Mouse (Mus musculus) heart, postnatal 10 days (tissue): Measurements from ENCODE around the gene Pde7b. TPM values are rescaled to one million over a fixed set of nuclear protein-coding genes. Genes with fewer than 3 reads are reported as not detected.
A peak's percentile ranks its signal among the peaks of the same experiment; 100 is the strongest.

Experiments
- DNase-seq, 2 experiments: peaks; one replicate each; pipeline ENCODE4 v3.0.0; 2021
- intact Hi-C: fragments of 180-260 bp; cut with DNase I; formaldehyde crosslinking; loops from one replicate; pipeline ENCODE4 v1.15.1; 2025
- total RNA-seq, 2 experiments: library from RNA; stranded (reverse); gene quantifications; 2 replicates each; pipeline ENCODE4 v1.2.3; 2021

The Pde7b gene
- total RNA-seq, 2 experiments from 2014 or later = 43.1 to 50.5 TPM

- intact Hi-C loops = loop anchor here (5.0 kb wide), 3 partner anchors 176 to 316 kb away; no protein-coding TSS in a partner anchor
- DNase-seq = peak; percentile 29 to 30
These were observed 1.4 kb downstream of the Pde7b start for GRCm38 (mm10) chr10:20723521-20723915.

- peak; percentile 42 to 49 for DNase-seq
- intact Hi-C loops = loop anchor here (5.0 kb wide), 3 partner anchors 176 to 316 kb away; no protein-coding TSS in a partner anchor
These were observed 2.0 kb downstream of the Pde7b start for GRCm38 (mm10) chr10:20722651-20723520.

- intact Hi-C loops = no loop called here
- no peak for DNase-seq
These were observed 5.7 kb downstream of the Pde7b start for GRCm38 (mm10) chr10:20719201-20719600.

GRCm38 (mm10) chr10:20700633-20701032 is 24.2 kb downstream of the Pde7b start:
- no peak for DNase-seq
- intact Hi-C loops = no loop called here

- DNase-seq = no peak
- intact Hi-C loops = no loop called here
These were observed 25.0 kb downstream of the Pde7b start for GRCm38 (mm10) chr10:20699874-20700273.

GRCm38 (mm10) chr10:20695637-20696036 is 29.2 kb downstream of the Pde7b start:
- intact Hi-C loops = no loop called here
- no peak for DNase-seq

- intact Hi-C loops = no loop called here
- DNase-seq = no peak
These were observed 34.9 kb downstream of the Pde7b start for GRCm38 (mm10) chr10:20690002-20690401.

GRCm38 (mm10) chr10:20684151-20684550 is 40.7 kb downstream of the Pde7b start:
- no peak for DNase-seq
- intact Hi-C loops = no loop called here

GRCm38 (mm10) chr10:20680986-20681385 is 43.9 kb downstream of the Pde7b start:
- intact Hi-C loops = no loop called here
- no peak for DNase-seq

- DNase-seq = peak; percentile 61 to 70
- intact Hi-C loops = no loop called here
These were observed 49.6 kb downstream of the Pde7b start for GRCm38 (mm10) chr10:20675321-20675720.

GRCm38 (mm10) chr10:20673798-20674197 is 51.1 kb downstream of the Pde7b start:
- intact Hi-C loops = no loop called here
- peak; percentile 66 to 74 for DNase-seq

- intact Hi-C loops = no loop called here
- peak in 1 of 2 experiments; percentile 26 for DNase-seq
These were observed 52.3 kb downstream of the Pde7b start for GRCm38 (mm10) chr10:20672591-20672990.

GRCm38 (mm10) chr10:20671621-20672020 is 53.3 kb downstream of the Pde7b start:
- DNase-seq = no peak
- intact Hi-C loops = no loop called here

- intact Hi-C loops = no loop called here
These were observed 54.3 kb downstream of the Pde7b start for GRCm38 (mm10) chr10:20670541-20670940.

GRCm38 (mm10) chr10:20669467-20669866 is 55.4 kb downstream of the Pde7b start:
- intact Hi-C loops = no loop called here

More at GRCm38 (mm10) chr10:20670541-20670940, 54.3 kb downstream of the Pde7b start:
- DNase-seq = no peak

GRCm38 (mm10) chr10:20668577-20668976 is 56.3 kb downstream of the Pde7b start:
- DNase-seq = no peak
- intact Hi-C loops = no loop called here

More at GRCm38 (mm10) chr10:20669467-20669866, 55.4 kb downstream of the Pde7b start:
- DNase-seq = no peak

- intact Hi-C loops = no loop called here
- no peak for DNase-seq
These were observed 58.2 kb downstream of the Pde7b start for GRCm38 (mm10) chr10:20666655-20667054.

GRCm38 (mm10) chr10:20662951-20663350 is 61.9 kb downstream of the Pde7b start:
- DNase-seq = no peak
- intact Hi-C loops = no loop called here

- intact Hi-C loops = no loop called here
- DNase-seq = no peak
These were observed 63.2 kb downstream of the Pde7b start for GRCm38 (mm10) chr10:20661684-20662083.

- intact Hi-C loops = loop anchor here (5.0 kb wide), 1 partner anchor 252 kb away; no protein-coding TSS in a partner anchor
- no peak for DNase-seq
These were observed 65.2 kb downstream of the Pde7b start for GRCm38 (mm10) chr10:20659718-20660117.

GRCm38 (mm10) chr10:20659268-20659667 is 65.6 kb downstream of the Pde7b start:
- intact Hi-C loops = loop anchor here (5.0 kb wide), 1 partner anchor 252 kb away; no protein-coding TSS in a partner anchor
- DNase-seq = peak in 1 of 2 experiments; percentile 49

GRCm38 (mm10) chr10:20658716-20659115 is 66.2 kb downstream of the Pde7b start:
- intact Hi-C loops = loop anchor here (5.0 kb wide), 1 partner anchor 251 kb away; no protein-coding TSS in a partner anchor
- DNase-seq = no peak
